Mouse (Mus musculus): ENCODE results near the gene Ubr2. TPM values are rescaled to one million over a fixed set of nuclear protein-coding genes. Genes with fewer than 3 reads are reported as not detected.

Ubr2 gene
- total RNA-seq (2021) = 10 to 100 TPM; 71.2 to 83.7 TPM
- long read RNA-seq, experiment 1, partial matches to known transcripts = 4 of 8 reads
- long read RNA-seq, experiment 1, other reads (novel, unspliced or antisense) = 4 of 8 reads
- long read RNA-seq, experiment 2, partial matches to known transcripts = 1 of 2 reads
- long read RNA-seq, experiment 2, other reads (novel, unspliced or antisense) = 1 of 2 reads

- peak; percentile 94 to 95 for DNase-seq
Observed at GRCm38 (mm10) chr17:47009898-47010721, at the start of gene Ubr2. TSS of gene Ubr2 (minus strand) at chr17:47010556.

- DNase-seq = peak; percentile 14 to 35
Observed at GRCm38 (mm10) chr17:47059836-47060360, 49.5 kb upstream of the Ubr2 start.

GRCm38 (mm10) chr17:47057966-47058365 lies 47.6 kb upstream of the Ubr2 start:
- no peak for DNase-seq

DNA sequence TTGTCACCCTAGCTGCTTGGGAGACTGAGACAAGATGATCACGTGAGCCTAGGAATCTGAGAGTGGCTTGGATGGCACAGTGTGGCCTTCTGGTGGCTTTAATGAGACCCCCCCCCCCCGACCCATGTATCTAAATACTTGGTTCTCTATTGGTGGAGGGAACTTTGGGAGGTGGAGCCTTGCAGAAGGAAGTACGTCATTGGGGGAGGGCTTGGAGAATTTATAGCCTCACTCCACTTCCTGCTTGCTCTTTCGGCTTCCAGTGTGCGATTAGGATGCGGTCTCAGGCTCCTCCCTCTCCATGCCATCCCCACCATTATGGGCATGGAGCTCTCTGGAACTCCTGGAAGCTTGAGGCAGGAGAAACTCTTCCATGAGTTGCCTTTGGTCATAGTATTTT lies 46.1 kb upstream of the Ubr2 start:
- no peak for DNase-seq

- no peak for DNase-seq
Observed at GRCm38 (mm10) chr17:47055121-47055520, 44.8 kb upstream of the Ubr2 start.

DNA sequence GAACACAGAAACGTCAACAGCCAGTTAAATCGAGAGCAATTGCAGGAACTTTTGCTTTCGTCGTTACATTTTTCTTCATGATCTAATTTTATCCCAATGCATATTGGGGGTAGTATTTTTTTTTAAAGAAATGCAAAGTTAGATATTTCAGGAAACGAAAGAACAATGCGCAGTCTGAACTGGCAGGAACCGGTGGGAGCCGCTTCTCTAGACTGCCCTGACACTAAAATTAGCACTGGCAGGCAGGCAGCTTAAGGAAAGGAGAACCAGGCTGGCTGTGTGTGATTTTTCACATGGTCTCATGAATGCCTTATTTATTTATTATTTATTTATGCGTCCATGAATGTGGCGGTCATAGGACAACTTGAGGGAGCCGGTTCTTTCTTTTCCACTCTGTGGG lies 44.3 kb upstream of the Ubr2 start:
- DNase-seq = peak in 1 of 2 experiments; percentile 18

GRCm38 (mm10) chr17:47050678-47051077 lies 40.3 kb upstream of the Ubr2 start:
- DNase-seq = no peak

- no peak for DNase-seq
Observed at GRCm38 (mm10) chr17:47042866-47043265, 32.5 kb upstream of the Ubr2 start.

DNA sequence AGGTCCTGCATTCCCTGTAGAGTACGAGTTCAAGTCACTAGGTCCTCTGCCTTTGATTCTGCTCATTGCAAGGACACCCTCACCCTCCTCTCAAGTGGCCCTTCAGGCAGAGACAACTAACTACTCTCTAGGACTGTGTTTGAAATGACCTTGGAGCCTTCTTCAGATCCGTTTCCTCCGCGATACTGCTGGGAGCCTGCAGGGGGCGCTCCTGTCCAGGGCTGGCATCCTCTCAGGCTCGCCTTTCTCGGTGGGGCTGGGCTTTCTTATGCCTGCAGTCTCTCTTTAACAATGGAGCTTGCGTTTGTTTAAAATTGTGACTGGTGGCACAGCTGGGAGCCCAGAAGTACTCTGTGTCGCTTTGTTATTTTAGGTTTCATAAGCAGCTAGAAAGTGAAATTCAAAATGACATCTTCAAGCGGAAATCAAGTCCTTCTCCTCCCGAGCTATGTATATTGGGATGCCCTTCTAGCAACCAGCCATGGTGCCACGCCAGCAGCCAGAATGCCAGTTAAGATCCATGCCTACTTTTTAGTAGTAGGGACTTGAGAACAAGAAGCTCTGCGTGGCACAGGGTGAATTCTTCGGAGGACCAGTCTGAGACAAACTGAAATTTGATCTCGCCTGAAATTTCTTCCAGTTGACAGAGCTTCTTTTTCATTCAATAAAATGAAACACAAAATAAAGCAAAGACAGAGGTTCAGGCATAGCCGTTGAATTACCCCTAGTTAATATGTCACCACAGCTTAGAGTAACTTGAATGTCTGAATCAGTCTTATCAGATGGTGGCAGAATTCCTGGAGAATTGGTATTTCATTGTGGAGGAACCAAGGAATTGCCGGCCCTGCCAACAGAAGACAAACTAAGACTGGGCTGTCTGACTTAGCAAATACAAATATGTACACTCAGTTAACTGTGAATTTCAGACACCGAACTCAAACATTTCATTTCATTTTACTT lies 28.8 kb upstream of the Ubr2 start:
- DNase-seq = peak; percentile 92 to 93

DNA sequence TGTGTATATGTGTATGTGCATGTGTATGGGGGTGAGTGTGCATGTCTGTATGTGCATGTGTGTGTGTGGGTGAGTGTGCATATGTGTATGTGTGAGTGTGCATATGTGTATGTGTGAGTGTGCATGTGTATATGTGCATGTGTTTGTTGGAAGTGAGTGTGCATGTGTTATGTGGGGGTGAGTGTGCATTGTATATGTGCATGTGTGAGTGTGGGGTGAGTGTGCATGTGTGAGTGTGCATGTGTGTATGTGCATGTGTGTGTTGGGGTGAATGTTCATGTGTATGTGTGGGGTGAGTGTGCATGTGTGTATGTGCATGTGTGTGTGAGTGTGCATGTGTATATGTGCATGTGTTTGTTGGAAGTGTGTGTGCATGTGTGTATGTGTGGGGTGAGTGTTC lies 24.2 kb upstream of the Ubr2 start:
- DNase-seq = no peak

- DNase-seq = peak; percentile 68 to 79
Observed at GRCm38 (mm10) chr17:47033643-47034042, 23.3 kb upstream of the Ubr2 start.

DNA sequence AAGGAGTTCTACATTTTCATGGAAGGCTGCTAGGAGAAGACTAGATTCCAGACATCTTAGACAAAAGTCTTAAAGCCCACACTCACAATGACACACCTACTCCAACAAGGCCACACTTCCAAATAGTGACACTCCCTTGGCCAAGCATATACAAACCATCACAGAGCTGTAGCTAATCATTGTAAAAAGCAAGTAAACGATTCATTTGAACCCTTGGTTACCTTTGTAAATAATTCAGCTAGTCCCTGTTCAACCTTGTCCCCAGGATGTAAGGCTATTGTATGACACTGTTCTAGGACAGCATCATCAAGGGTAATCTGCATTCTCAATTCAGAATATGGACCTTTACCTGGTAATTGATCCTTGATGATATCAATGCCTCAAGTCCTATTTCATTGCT lies 14.4 kb upstream of the Ubr2 start:
- no peak for DNase-seq

DNA sequence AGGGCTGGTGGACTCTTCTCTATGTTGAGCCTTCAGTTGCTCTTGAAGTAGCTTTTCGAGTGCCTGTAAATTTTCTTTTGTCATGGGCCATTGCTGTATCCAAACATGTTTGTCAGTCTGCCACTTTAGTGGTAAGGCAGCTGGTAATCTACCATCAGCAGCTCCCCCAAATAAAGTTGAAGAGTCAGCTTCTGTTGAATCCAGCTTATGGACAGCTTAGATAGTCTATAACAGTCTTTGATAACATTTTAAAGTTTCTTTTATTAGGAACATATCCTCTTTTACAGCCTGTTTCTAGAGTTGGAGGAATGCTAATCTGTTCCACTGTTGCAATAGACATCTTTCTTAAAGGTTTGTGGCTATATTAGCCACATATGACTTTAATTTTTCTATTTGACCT lies 13.0 kb upstream of the Ubr2 start:
- no peak for DNase-seq

- DNase-seq = peak; percentile 25 to 38
Observed at GRCm38 (mm10) chr17:47012896-47013295, 2.5 kb upstream of the Ubr2 start.

GRCm38 (mm10) chr17:47011661-47012043 lies 1.3 kb upstream of the Ubr2 start:
- no peak for DNase-seq

DNA sequence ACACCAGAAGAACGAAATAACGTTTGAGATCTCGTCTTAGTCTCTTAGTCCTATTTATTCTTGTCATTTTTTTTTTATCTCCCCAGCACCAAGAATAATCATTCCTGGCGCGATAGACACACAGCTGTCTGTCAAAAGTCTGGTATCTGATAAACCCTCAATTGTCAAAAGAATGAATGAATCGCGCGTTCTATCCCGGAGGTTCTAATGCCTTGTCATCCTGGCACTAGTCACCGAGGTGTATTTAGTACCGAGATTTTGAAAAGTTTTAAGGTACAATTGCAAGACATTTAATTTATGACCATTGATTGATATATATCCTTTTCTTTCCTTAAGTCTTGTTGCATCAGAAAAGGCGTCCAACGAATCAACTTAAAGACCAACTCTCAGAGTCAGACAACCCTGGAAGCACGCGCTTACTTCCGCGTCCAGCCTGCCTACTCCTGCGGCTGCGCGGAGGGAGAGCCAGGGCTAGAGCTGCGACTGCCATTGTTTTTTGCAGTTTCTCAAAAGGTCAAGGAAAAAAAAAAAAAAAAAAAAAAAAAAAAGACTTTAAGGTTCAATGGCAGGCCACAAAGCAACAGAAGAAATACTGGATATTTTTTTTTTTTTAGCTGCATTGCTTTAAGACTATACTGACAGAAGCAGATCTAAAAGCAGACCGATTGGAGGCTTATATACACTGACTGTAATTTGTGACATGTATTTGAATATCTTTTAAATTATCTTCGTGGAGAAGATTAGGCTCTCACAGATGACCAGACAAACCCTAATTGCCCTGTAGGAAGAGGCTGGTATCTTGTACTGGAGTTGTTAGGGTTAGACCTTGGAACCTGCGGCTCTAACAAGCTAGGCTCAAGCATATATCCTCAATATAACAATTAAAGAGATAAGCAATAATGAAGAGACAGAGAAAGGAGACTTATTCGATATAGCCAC lies 635 bp upstream of the Ubr2 start:
- peak; percentile 88 to 91 for DNase-seq

GRCm38 (mm10) chr17:47009546-47009897 lies 834 bp downstream of the Ubr2 start:
- peak; percentile 37 to 60 for DNase-seq

GRCm38 (mm10) chr17:47009016-47009415 lies 1.3 kb downstream of the Ubr2 start:
- no peak for DNase-seq

GRCm38 (mm10) chr17:47008506-47008905 lies 1.9 kb downstream of the Ubr2 start:
- DNase-seq = no peak

DNA sequence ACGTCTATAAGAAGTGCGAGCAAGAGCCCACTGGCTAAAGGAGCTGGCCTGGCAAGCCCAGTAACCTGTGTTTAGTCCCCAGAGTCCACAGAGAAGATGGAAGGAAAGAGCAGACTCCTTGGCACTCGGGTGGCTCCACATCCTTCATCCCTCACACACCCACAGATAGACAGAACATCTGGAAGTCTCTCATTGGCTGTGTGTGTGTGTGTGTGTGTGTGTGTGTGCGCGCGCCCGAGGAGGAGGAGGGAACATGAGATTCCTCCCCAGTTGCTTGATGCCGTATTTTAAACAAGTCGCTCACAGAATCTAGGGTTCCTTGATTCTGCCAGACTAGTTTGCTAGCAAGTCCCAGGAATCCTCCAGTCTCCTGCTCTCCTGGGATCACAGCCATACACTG lies 3.6 kb downstream of the Ubr2 start:
- no peak for DNase-seq

- peak in 1 of 2 experiments; percentile 19 for DNase-seq
Observed at GRCm38 (mm10) chr17:47005741-47006405, 4.5 kb downstream of the Ubr2 start.
